Mouse (Mus musculus) right cerebral cortex, postnatal 25 days (tissue): ENCODE data around the gene Zfp691.
A peak's percentile ranks its signal among the peaks of the same experiment; 100 is the strongest.

Source experiments
- DNase-seq: peaks from one replicate; pipeline ENCODE4 v3.0.0; 2022

Gene Zfp691

GRCm38 (mm10) chr4:119173851-119174453, at the start of gene Zfp691:
Gene Zfp691, minus strand, starts transcription at chr4:119174195.
- DNase-seq = peak; percentile 94

- no peak for DNase-seq
Observed at GRCm38 (mm10) chr4:119223696-119224095, 49.7 kb upstream of the Zfp691 start.

- no peak for DNase-seq
Observed at GRCm38 (mm10) chr4:119218169-119218568, 44.2 kb upstream of the Zfp691 start, which contains the start of gene Tmem269. Gene Tmem269, minus strand, starts transcription at chr4:119218217.

GRCm38 (mm10) chr4:119216667-119217066, 42.7 kb upstream of the Zfp691 start:
- no peak for DNase-seq

GRCm38 (mm10) chr4:119204672-119205071, 30.7 kb upstream of the Zfp691 start:
- DNase-seq = peak; percentile 51

- no peak for DNase-seq
Observed at GRCm38 (mm10) chr4:119198105-119198504, 24.1 kb upstream of the Zfp691 start.

GRCm38 (mm10) chr4:119195582-119196320, 21.8 kb upstream of the Zfp691 start:
- DNase-seq = no peak

- DNase-seq = peak; percentile 88
Observed at GRCm38 (mm10) chr4:119194909-119195581, 21.1 kb upstream of the Zfp691 start, which contains the start of gene Svbp. Gene Svbp, plus strand, starts transcription at chr4:119195306.

GRCm38 (mm10) chr4:119192757-119193156, 18.8 kb upstream of the Zfp691 start:
- no peak for DNase-seq

- DNase-seq = no peak
Observed at GRCm38 (mm10) chr4:119191273-119191672, 17.3 kb upstream of the Zfp691 start.

GRCm38 (mm10) chr4:119190618-119191017, 16.6 kb upstream of the Zfp691 start:
- DNase-seq = no peak

GRCm38 (mm10) chr4:119189864-119190263, 15.9 kb upstream of the Zfp691 start, which contains the start of gene Ermap:
Gene Ermap, minus strand, starts transcription at chr4:119190011.
- no peak for DNase-seq

GRCm38 (mm10) chr4:119189392-119189791, 15.4 kb upstream of the Zfp691 start:
- no peak for DNase-seq

- DNase-seq = no peak
Observed at GRCm38 (mm10) chr4:119188060-119188785, 14.2 kb upstream of the Zfp691 start.

- no peak for DNase-seq
Observed at GRCm38 (mm10) chr4:119185771-119186170, 11.8 kb upstream of the Zfp691 start.

- DNase-seq = no peak
Observed at GRCm38 (mm10) chr4:119183525-119183924, 9.5 kb upstream of the Zfp691 start.

- DNase-seq = no peak
Observed at GRCm38 (mm10) chr4:119181456-119181855, 7.5 kb upstream of the Zfp691 start.

GRCm38 (mm10) chr4:119180133-119180707, 6.2 kb upstream of the Zfp691 start:
- DNase-seq = no peak

- DNase-seq = no peak
Observed at GRCm38 (mm10) chr4:119178331-119178730, 4.3 kb upstream of the Zfp691 start.

- DNase-seq = no peak
Observed at GRCm38 (mm10) chr4:119177702-119178101, 3.7 kb upstream of the Zfp691 start.

GRCm38 (mm10) chr4:119172919-119173650, 910 bp downstream of the Zfp691 start:
- peak; percentile 42 for DNase-seq

GRCm38 (mm10) chr4:119167663-119168062, 6.3 kb downstream of the Zfp691 start:
- peak; percentile 69 for DNase-seq
